Mouse (Mus musculus): Measurements from ENCODE around the gene Olfr548-ps1. TPM values are rescaled to one million over a fixed set of nuclear protein-coding genes. Genes with fewer than 3 reads are reported as not detected.

Olfr548-ps1 gene
- polyA plus RNA-seq, 1 experiment from 2014 or later, result not detected

DNA sequence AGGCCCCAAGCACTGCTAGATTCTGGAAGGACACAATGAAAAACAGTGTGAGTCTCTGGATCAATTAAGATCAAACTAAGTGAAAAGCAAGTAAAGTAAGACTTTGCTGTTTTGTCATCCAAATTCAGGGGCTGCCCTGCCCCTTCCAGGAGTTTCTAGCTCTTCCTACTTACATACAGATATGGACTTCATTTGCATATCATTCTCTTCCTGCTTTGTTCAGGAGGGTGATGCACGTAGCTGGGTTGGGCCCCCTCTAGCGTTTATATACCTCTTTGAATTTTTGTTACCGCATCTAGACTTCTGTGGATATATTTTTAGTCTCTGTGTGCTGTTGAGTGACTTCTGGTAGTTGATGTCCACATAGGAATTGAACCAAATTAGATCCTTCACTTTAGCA lies 555 bp downstream of the Olfr548-ps1 start:
- H3K79me2 ChIP-seq (ENCODE audit: inconsistent target), result no peaks in the 10 kb centered on the region
- no peaks in the 10 kb centered on the region for H3K36me3 ChIP-seq (ENCODE audit: inconsistent target)
- no peak overlapping the region for H3K4me3 ChIP-seq (ENCODE audit: inconsistent target)
- no peak overlapping the region for H3K27ac ChIP-seq
- WGBS (ENCODE audit: missing documents), result 84% methylated on average over 3 of the region's 3 CpGs

DNA sequence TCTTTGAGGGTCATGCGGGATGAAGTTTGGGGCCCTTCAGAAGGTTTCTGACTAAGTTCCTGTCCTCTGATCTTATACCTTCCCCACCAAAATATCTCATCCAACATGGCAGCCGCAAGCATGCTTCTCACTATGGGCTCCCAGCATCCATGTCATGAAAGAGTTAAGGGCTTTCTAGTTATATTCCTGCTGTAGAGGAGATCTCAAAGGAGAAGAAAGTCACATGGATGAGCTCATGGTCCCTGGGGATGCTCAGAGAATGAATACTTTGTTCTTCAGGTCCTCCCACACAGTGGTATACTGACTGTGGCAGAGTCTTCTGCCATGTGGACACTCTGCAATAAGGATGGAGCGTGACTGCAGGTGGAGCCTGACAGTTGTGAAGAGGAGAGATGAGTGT lies 8.9 kb downstream of the Olfr548-ps1 start, which contains the start of gene Olfr549:
Gene Olfr549 (plus strand): TSS at position 301 of the 400 bp plus-strand sequence.
- WGBS (ENCODE audit: missing documents), result 96% methylated on average over 3 of the region's 3 CpGs
- Histone ChIP-seq H3K27ac (no peak within 1 kb of the TSS), H3K79me2 (ENCODE audit: inconsistent target) (no peaks in the 10 kb centered on the region), H3K36me3 (ENCODE audit: inconsistent target) (no peaks in the 10 kb centered on the region), H3K4me3 (ENCODE audit: inconsistent target) (no peak within 1 kb of the TSS)

DNA sequence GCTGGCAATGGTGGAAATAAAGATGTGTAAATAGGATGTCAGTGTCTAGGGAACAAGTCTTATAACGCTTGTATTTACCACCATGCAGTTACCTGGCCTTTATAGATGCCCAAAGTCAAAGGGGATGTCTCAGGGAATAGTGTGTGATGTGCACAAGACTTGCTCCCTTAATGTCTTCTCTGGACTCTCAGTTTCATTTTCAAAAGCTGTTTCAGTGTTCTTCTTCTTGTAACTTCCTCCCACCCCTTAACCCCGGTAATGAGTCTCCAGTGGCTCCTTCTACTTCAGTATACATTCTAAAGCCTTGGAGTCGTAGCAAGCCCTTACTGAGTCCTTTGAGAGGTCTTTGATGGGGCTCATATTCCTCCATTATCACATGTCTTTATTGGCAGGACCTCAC lies 12.6 kb downstream of the Olfr548-ps1 start:
- H3K79me2 ChIP-seq (ENCODE audit: inconsistent target), result no peaks in the 10 kb centered on the region
- no peak overlapping the region for H3K27ac ChIP-seq
- H3K4me3 ChIP-seq (ENCODE audit: inconsistent target), result no peak overlapping the region
- WGBS (ENCODE audit: missing documents), result 53% methylated on average over 3 of the region's 3 CpGs
- no peaks in the 10 kb centered on the region for H3K36me3 ChIP-seq (ENCODE audit: inconsistent target)

DNA sequence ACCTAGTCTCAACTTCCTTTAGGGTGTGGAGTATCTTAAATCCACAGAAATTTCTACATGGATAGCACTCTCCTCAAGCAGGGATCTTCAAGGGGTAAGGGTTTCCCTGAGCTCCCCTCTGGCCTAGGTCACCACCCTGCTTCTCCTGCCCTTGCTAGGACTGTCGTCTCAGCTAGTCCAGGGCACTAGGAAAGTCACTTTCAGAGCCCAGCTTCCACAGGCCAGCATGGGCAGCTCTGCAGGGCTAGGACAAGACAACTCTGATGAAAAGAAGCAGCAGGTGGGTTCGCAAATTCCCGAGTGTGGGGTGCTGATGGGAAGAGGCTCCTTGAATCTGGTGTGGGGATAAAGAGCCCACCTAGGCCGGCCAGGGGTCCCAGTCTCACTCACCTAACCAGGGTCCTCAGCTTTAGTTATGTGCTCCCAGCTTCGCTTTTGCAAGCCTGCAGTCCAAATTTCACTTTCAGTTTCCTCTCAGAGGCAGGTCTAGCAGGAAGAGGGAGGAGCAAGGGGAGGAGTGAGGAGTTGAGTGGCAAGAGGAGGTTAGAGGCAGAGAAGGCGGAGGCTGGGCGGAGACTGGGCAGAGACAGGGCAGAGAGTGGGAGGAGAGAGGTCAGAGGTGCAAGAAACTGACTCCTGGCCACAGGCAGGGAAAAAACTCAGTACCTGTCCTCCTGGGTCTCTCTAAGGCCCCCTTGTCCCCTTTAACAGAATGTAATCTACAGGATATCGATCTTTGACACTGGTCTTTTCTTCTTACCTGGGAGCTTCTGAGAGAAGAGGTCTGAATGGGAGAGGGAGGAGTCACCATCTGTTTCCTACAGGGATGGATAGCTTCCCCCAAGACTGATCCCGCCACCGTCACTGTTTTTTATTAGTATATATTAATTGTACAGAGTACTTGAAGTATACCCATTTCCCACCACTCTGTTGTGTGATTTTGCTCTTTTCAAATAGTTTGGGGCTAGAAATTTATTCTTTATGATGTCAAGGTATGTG lies 24.6 kb downstream of the Olfr548-ps1 start, which contains the start of gene Trim21:
Gene Trim21 (minus strand): TSS at position 488 of the 999 bp plus-strand sequence.
- Histone ChIP-seq H3K27ac (peak within 1 kb of the TSS; percentile 86), H3K36me3 (ENCODE audit: inconsistent target) (peaks cover 38% of the 10 kb centered on the region), H3K4me3 (ENCODE audit: inconsistent target) (peak within 1 kb of the TSS; percentile 94), H3K79me2 (ENCODE audit: inconsistent target) (peaks cover 20% of the 10 kb centered on the region)
- 6% methylated on average over 10 of the region's 10 CpGs for WGBS (ENCODE audit: missing documents)

DNA sequence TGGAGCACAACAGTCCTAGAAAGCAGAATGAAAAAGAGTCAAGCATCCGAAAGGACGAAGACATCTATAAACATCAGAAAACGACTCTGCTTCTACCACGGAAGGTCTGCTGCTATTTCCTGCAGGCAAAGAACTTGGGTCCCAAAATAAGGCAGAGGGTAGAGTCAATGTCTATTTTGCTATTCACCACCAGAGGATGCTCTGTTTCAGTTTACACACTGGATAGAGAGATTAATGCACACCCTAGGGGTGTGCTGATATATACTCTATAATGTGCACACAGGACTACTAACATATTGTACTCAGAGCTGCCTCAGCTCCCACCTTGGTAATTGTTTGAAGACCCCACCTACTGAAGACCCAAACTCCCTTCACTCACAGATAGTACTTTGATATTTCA lies 25.5 kb downstream of the Olfr548-ps1 start:
- 78% methylated on average over 4 of the region's 4 CpGs for WGBS (ENCODE audit: missing documents)

DNA sequence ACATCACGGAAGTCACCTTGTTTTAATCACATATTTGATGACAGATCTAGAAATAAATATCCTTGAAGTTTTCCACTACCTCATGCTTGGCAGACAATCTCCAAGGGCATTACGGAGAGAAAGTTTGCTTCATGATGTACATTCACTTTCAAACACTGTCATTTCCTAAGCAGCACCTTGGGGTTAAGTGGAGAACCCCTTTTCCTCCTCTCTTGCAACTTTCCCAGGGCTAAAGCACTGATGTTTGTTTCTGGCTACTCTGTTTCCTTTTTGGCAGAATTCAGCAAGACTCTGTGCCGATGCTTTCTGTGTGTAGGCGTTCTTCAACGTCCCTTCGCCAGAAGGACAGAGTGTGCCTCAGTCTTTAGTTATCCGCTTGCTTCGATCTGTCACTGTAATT lies 30.4 kb downstream of the Olfr548-ps1 start, which contains the start of gene Olfr550:
Gene Olfr550 (plus strand): TSS at position 301 of the 400 bp plus-strand sequence.
- Histone ChIP-seq H3K27ac (no peak within 1 kb of the TSS), H3K79me2 (ENCODE audit: inconsistent target) (no peaks in the 10 kb centered on the region), H3K36me3 (ENCODE audit: inconsistent target) (no peaks in the 10 kb centered on the region), H3K4me3 (ENCODE audit: inconsistent target) (no peak within 1 kb of the TSS)
- WGBS (ENCODE audit: missing documents), result 97% methylated on average over 8 of the region's 8 CpGs

More for the DNA sequence above, 25.5 kb downstream of the Olfr548-ps1 start:
- peaks cover 20% of the 10 kb centered on the region for H3K79me2 ChIP-seq (ENCODE audit: inconsistent target)
- H3K4me3 ChIP-seq (ENCODE audit: inconsistent target), result no peak overlapping the region
- no peak overlapping the region for H3K27ac ChIP-seq
- H3K36me3 ChIP-seq (ENCODE audit: inconsistent target), result peaks cover 29% of the 10 kb centered on the region

DNA sequence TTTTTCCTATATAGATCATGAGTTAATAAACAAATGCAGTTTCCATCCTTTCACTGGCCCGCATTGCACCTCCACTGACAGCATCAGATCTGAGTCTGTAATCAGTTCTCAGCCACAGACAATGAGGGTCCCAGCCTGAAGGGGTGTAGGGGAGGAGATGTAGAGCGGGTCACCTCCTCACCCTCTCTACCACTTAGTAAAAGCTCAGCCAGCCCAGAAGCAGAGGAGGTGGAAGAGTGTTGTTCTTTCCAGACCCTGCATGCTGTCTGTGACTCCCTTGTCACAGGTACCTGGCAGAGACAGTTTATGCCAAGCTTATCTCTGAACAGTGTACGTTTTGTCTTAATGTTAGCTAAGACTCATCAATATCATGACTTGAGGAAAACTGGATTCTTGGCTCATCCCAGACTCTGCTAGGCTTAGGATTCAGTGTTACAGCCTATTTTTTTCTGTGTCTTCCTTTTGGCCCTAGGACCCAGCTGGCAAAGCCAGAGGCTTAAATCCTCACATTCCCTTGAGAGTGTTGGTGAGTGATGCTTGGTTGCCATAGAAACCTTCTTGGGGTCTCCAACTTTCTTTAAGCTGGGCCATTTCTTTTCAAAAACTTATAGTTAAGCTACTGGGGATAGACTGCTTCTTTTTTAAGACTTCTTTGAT lies 32.6 kb downstream of the Olfr548-ps1 start:
- H3K79me2 ChIP-seq (ENCODE audit: inconsistent target), result no peaks in the 10 kb centered on the region
- no peaks in the 10 kb centered on the region for H3K36me3 ChIP-seq (ENCODE audit: inconsistent target)
- no peak overlapping the region for H3K4me3 ChIP-seq (ENCODE audit: inconsistent target)
- 97% methylated on average over 3 of the region's 3 CpGs for WGBS (ENCODE audit: missing documents)
- H3K27ac ChIP-seq, result no peak overlapping the region

DNA sequence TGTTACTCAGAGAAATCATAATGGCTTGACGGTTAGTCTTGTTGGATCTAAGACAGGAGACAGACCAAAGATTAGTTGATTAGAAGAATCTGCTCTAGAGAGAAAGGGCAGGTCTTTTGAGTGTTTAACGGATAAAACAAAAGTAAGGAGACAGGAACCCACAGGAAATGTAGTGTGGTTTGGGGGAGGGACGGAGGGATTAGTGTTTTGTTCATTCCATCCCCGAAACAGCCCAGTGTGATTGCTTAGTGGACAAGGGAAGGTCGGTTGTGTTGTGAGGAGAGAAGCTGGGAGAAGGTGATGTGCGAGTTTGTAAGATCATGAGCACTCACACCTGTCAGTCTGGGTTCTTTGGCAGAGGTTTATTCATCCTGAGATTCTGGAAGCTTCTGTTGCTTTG lies 35.3 kb downstream of the Olfr548-ps1 start:
- no peak overlapping the region for H3K27ac ChIP-seq
- no peaks in the 10 kb centered on the region for H3K79me2 ChIP-seq (ENCODE audit: inconsistent target)
- 36% methylated on average over 6 of the region's 6 CpGs for WGBS (ENCODE audit: missing documents)
- no peaks in the 10 kb centered on the region for H3K36me3 ChIP-seq (ENCODE audit: inconsistent target)
- H3K4me3 ChIP-seq (ENCODE audit: inconsistent target), result no peak overlapping the region

DNA sequence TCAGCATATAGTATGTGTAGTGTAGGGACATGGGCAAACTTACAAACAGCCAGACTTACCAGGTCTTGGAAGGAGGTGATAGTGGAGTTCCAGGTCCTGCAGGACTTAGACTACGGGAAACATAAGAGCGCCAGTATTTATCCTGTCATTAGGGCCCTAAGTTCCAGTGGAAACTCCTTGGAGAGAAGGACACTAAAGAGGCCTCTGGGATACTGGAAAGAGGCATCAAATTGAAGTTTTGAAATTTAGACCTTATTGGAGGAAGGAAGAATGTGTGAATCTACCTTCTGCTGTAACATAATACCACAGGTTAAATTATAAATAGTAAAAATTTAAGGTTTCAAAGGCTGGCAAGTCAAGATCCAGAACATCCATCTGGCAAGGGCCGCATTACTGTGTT lies 51.1 kb downstream of the Olfr548-ps1 start, which contains the start of gene Olfr551:
Gene Olfr551 (minus strand): TSS at position 101 of the 400 bp plus-strand sequence.
- H3K36me3 ChIP-seq (ENCODE audit: inconsistent target), result no peaks in the 10 kb centered on the region
- H3K27ac ChIP-seq, result no peak within 1 kb of the TSS
- no peaks in the 10 kb centered on the region for H3K79me2 ChIP-seq (ENCODE audit: inconsistent target)
- H3K4me3 ChIP-seq (ENCODE audit: inconsistent target), result no peak within 1 kb of the TSS
- WGBS (ENCODE audit: missing documents), result 96% methylated on average over 3 of the region's 3 CpGs

Other genes starting within 250 kb of the Olfr548-ps1 start
- gene Rrm1, start 99.2 kb upstream of the Olfr548-ps1 start, polyA plus RNA-seq (2018), result 17.3 to 71.9 TPM (median 64.3 TPM) in 3 replicates
- gene Olfr543, start 59.2 kb upstream of the Olfr548-ps1 start, polyA plus RNA-seq (2018), result not detected in 3 replicates
- not detected in 3 replicates for gene Olfr544, start 52.6 kb upstream of the Olfr548-ps1 start, polyA plus RNA-seq (2018)
- gene Olfr545, start 41.3 kb upstream of the Olfr548-ps1 start, polyA plus RNA-seq (2018), result not detected in 3 replicates
- gene Olfr547, start 6.1 kb upstream of the Olfr548-ps1 start, polyA plus RNA-seq (2018), result not detected in 3 replicates
- not detected in 3 replicates for gene Olfr549, start 9.0 kb downstream of the Olfr548-ps1 start, polyA plus RNA-seq (2018)
- gene Trim21, start 24.6 kb downstream of the Olfr548-ps1 start, polyA plus RNA-seq (2018), result 31.3 to 44.4 TPM (median 44.4 TPM) in 3 replicates
- not detected in 3 replicates for gene Olfr550, start 30.5 kb downstream of the Olfr548-ps1 start, polyA plus RNA-seq (2018)
- not detected in 3 replicates for gene Olfr551, start 51.0 kb downstream of the Olfr548-ps1 start, polyA plus RNA-seq (2018)
- not detected in 3 replicates for gene Olfr552, start 56.9 kb downstream of the Olfr548-ps1 start, polyA plus RNA-seq (2018)
- gene Olfr553, start 77.3 kb downstream of the Olfr548-ps1 start, polyA plus RNA-seq (2018), result not detected in 3 replicates
- not detected in 3 replicates for gene Olfr554, start 97.5 kb downstream of the Olfr548-ps1 start, polyA plus RNA-seq (2018)
- not detected in 3 replicates for gene Olfr555, start 117.9 kb downstream of the Olfr548-ps1 start, polyA plus RNA-seq (2018)
- not detected in 3 replicates for gene Olfr556, start 124.0 kb downstream of the Olfr548-ps1 start, polyA plus RNA-seq (2018)
- gene Trim68, start 146.4 kb downstream of the Olfr548-ps1 start, polyA plus RNA-seq (2018), result 2.3 to 3.3 TPM (median 2.8 TPM) in 3 replicates
- not detected in 3 replicates for gene Olfr557, start 155.0 kb downstream of the Olfr548-ps1 start, polyA plus RNA-seq (2018)
- not detected in 3 replicates for gene Olfr558, start 161.3 kb downstream of the Olfr548-ps1 start, polyA plus RNA-seq (2018)
- not detected in 3 replicates for gene Olfr33, start 178.2 kb downstream of the Olfr548-ps1 start, polyA plus RNA-seq (2018)
- not detected in 3 replicates for gene Olfr559, start 186.6 kb downstream of the Olfr548-ps1 start, polyA plus RNA-seq (2018)
- gene Olfr560, start 218.5 kb downstream of the Olfr548-ps1 start, polyA plus RNA-seq (2018), result not detected in 3 replicates
- not detected in 3 replicates for gene Olfr78, start 218.6 kb downstream of the Olfr548-ps1 start, polyA plus RNA-seq (2018)
- not detected in 3 replicates for gene Olfr561, start 230.3 kb downstream of the Olfr548-ps1 start, polyA plus RNA-seq (2018)

Data from macrophage (primary cell).